Mouse (Mus musculus) midbrain, embryonic 12.5 days (tissue): ENCODE results near the gene Ldlrad3. TPM values are rescaled to one million over a fixed set of nuclear protein-coding genes. Genes with fewer than 3 reads are reported as not detected.

ENCODE experiments used
- ATAC-seq: fragments of 200-750 bp; cut with Nextera tagmentation; 2 replicates; pipeline ENCODE4 v1.8.0; 2017; ENCODE audit warnings: low read depth, moderate TSS enrichment, moderate library complexity; ENCODE audit not compliant: low FRiP score
- H3K27ac ChIP-seq: fragments of 300-500 bp; sonication (generic); replicated peaks from 2 replicates; pipeline ENCODE4 v1.5.1; 2016; ENCODE audit warnings: mild to moderate bottlenecking
- H3K27me3 ChIP-seq: fragments of 300-500 bp; sonication (generic); 2 replicates; pipeline ENCODE4 v1.6.1; 2016; ENCODE audit warnings: mild to moderate bottlenecking
- H3K36me3 ChIP-seq: fragments of 300-500 bp; sonication (generic); 2 replicates; pipeline ENCODE4 v1.6.1; 2016
- H3K4me1 ChIP-seq: fragments of 300-500 bp; sonication (generic); 2 replicates; pipeline ENCODE4 v1.6.1; 2016
- H3K4me2 ChIP-seq: fragments of 300-500 bp; sonication (generic); replicated peaks from 2 replicates; pipeline ENCODE4 v1.6.1; 2016; ENCODE audit warnings: mild to moderate bottlenecking, moderate library complexity
- H3K4me3 ChIP-seq: fragments of 300-500 bp; sonication (generic); 2 replicates; pipeline ENCODE4 v1.5.1; 2016; ENCODE audit warnings: mild to moderate bottlenecking
- H3K9ac ChIP-seq: fragments of 300-500 bp; sonication (generic); replicated peaks from 2 replicates; pipeline ENCODE4 v1.6.1; 2016; ENCODE audit warnings: mild to moderate bottlenecking, moderate library complexity
- H3K9me3 ChIP-seq: fragments of 300-500 bp; sonication (generic); 2 replicates; pipeline ENCODE4 v1.6.1; 2016; ENCODE audit warnings: mild to moderate bottlenecking
- WGBS: fragments of 180-500 bp; shearing (Covaris S2); methylation state at CpG from one replicate; pipeline ENCODE4 v1.1.7; 2016; 5-methylcytosine and 5-hydroxymethylcytosine counted together
- polyA plus RNA-seq: library from polyadenylated mRNA; unstranded; fragments of >200 nt; fragmentation: Nextera tagmentation; extraction: Ambion mirVana; gene quantifications from 2 replicates; pipeline ENCODE4 v1.2.1, GENCODE M21; 2016

Gene Ldlrad3
- polyA plus RNA-seq, 1 experiment from 2014 or later, result 58.8 TPM

GRCm38 (mm10) chr2:101950716-101951520 is 235.3 kb downstream of the Ldlrad3 start:
- ATAC-seq, result no peak; the same call in 1 of the 2 replicates
- no peak overlapping the region for H3K4me3 ChIP-seq
- no peak overlapping the region for H3K4me2 ChIP-seq
- H3K36me3 ChIP-seq, result peaks cover 33% of the 10 kb centered on the region
- H3K4me1 ChIP-seq, result peaks cover 13% of the 10 kb centered on the region
- H3K9ac ChIP-seq, result no peak overlapping the region
- H3K27ac ChIP-seq, result no peak overlapping the region; the same call in 1 of the 2 replicates
- WGBS, result 65% methylated on average over 7 of the region's 7 CpGs
- no peaks in the 10 kb centered on the region for H3K9me3 ChIP-seq
- H3K27me3 ChIP-seq, result no peaks in the 10 kb centered on the region

GRCm38 (mm10) chr2:101935006-101935405 is 251.2 kb downstream of the Ldlrad3 start:
- ATAC-seq, result no peak
- no peak overlapping the region for H3K4me2 ChIP-seq
- no peaks in the 10 kb centered on the region for H3K4me1 ChIP-seq
- H3K27ac ChIP-seq, result no peak overlapping the region
- no peaks in the 10 kb centered on the region for H3K9me3 ChIP-seq
- H3K4me3 ChIP-seq, result no peak overlapping the region
- 100% methylated on average over 1 of the region's 1 CpGs for WGBS
- no peak overlapping the region for H3K9ac ChIP-seq
- H3K27me3 ChIP-seq, result no peaks in the 10 kb centered on the region
- no peaks in the 10 kb centered on the region for H3K36me3 ChIP-seq

- H3K4me3 ChIP-seq, result no peak overlapping the region
- no peaks in the 10 kb centered on the region for H3K9me3 ChIP-seq
- no peak overlapping the region for H3K27ac ChIP-seq
- no peaks in the 10 kb centered on the region for H3K36me3 ChIP-seq
- H3K4me1 ChIP-seq, result no peaks in the 10 kb centered on the region
- no peak overlapping the region for H3K9ac ChIP-seq
- no peak overlapping the region for H3K4me2 ChIP-seq
- no peak for ATAC-seq
- WGBS, result 84% methylated on average over 3 of the region's 3 CpGs
- H3K27me3 ChIP-seq, result no peaks in the 10 kb centered on the region
These were observed 252.9 kb downstream of the Ldlrad3 start for GRCm38 (mm10) chr2:101933301-101933700.

GRCm38 (mm10) chr2:101932169-101932936 is 253.8 kb downstream of the Ldlrad3 start:
- no peak for ATAC-seq

GRCm38 (mm10) chr2:101925591-101926188 is 260.5 kb downstream of the Ldlrad3 start:
- Histone ChIP-seq H3K4me3 (no peak overlapping the region), H3K36me3 (no peaks in the 10 kb centered on the region), H3K27ac (peak overlapping the region; percentile 46; the same call in 1 of the 2 replicates), H3K9me3 (no peaks in the 10 kb centered on the region), H3K9ac (no peak overlapping the region), H3K27me3 (no peaks in the 10 kb centered on the region), H3K4me2 (peak overlapping the region; percentile 7; the same call in 1 of the 2 replicates), H3K4me1 (peaks cover 13% of the 10 kb centered on the region)
- WGBS, result 39% methylated on average over 12 of the region's 12 CpGs
- ATAC-seq, result peak; percentile 47; the same call in 1 of the 2 replicates

More at GRCm38 (mm10) chr2:101932169-101932936, 253.8 kb downstream of the Ldlrad3 start:
- Histone ChIP-seq H3K9ac (no peak overlapping the region), H3K36me3 (no peaks in the 10 kb centered on the region), H3K4me2 (no peak overlapping the region), H3K27ac (no peak overlapping the region; the same call in 1 of the 2 replicates), H3K9me3 (no peaks in the 10 kb centered on the region), H3K4me1 (no peaks in the 10 kb centered on the region), H3K27me3 (no peaks in the 10 kb centered on the region), H3K4me3 (no peak overlapping the region)
- WGBS, result 77% methylated on average over 14 of the region's 14 CpGs

GRCm38 (mm10) chr2:101925183-101925582 is 261.0 kb downstream of the Ldlrad3 start:
- H3K9ac ChIP-seq, result no peak overlapping the region
- 0 out of 2 replicates have a peak overlapping the region, but pooled peaks have one; percentile 10 for H3K27ac ChIP-seq
- WGBS, result 66% methylated on average over 3 of the region's 3 CpGs
- no peaks in the 10 kb centered on the region for H3K27me3 ChIP-seq
- no peak overlapping the region for H3K4me2 ChIP-seq
- H3K4me3 ChIP-seq, result no peak overlapping the region
- H3K36me3 ChIP-seq, result no peaks in the 10 kb centered on the region
- peaks cover 17% of the 10 kb centered on the region for H3K4me1 ChIP-seq
- ATAC-seq, result no peak
- no peaks in the 10 kb centered on the region for H3K9me3 ChIP-seq

- no peaks in the 10 kb centered on the region for H3K27me3 ChIP-seq
- H3K4me2 ChIP-seq, result no peak overlapping the region
- H3K36me3 ChIP-seq, result no peaks in the 10 kb centered on the region
- H3K9ac ChIP-seq, result no peak overlapping the region
- H3K4me1 ChIP-seq, result peaks cover 22% of the 10 kb centered on the region
- no peaks in the 10 kb centered on the region for H3K9me3 ChIP-seq
- no peak overlapping the region for H3K27ac ChIP-seq
- WGBS, result 88% methylated on average over 4 of the region's 4 CpGs
- ATAC-seq, result no peak
- H3K4me3 ChIP-seq, result no peak overlapping the region
These were observed 263.0 kb downstream of the Ldlrad3 start for GRCm38 (mm10) chr2:101923181-101923580.

GRCm38 (mm10) chr2:101922302-101922701 is 263.9 kb downstream of the Ldlrad3 start:
- Histone ChIP-seq H3K9me3 (no peaks in the 10 kb centered on the region), H3K27me3 (no peaks in the 10 kb centered on the region), H3K4me3 (no peak overlapping the region), H3K4me1 (peaks cover 22% of the 10 kb centered on the region), H3K9ac (no peak overlapping the region), H3K4me2 (no peak overlapping the region), H3K27ac (no peak overlapping the region), H3K36me3 (no peaks in the 10 kb centered on the region)
- ATAC-seq, result no peak
- 94% methylated on average over 4 of the region's 4 CpGs for WGBS

GRCm38 (mm10) chr2:101920136-101920554 is 266.0 kb downstream of the Ldlrad3 start:
- no peak overlapping the region for H3K9ac ChIP-seq
- 0 out of 2 replicates have a peak, but pooled peaks have one; percentile 34 for ATAC-seq
- WGBS, result 34% methylated on average over 2 of the region's 2 CpGs
- peak overlapping the region; percentile 31; the same call in 1 of the 2 replicates for H3K27ac ChIP-seq
- no peaks in the 10 kb centered on the region for H3K27me3 ChIP-seq
- peaks cover 15% of the 10 kb centered on the region for H3K4me1 ChIP-seq
- no peak overlapping the region for H3K4me2 ChIP-seq
- H3K9me3 ChIP-seq, result 0 out of 2 replicates have a peak, but pooled peaks cover 5% of the 10 kb centered on the region
- H3K4me3 ChIP-seq, result no peak overlapping the region
- H3K36me3 ChIP-seq, result no peaks in the 10 kb centered on the region

GRCm38 (mm10) chr2:101918518-101918917 is 267.7 kb downstream of the Ldlrad3 start:
- Histone ChIP-seq H3K27ac (no peak overlapping the region), H3K36me3 (no peaks in the 10 kb centered on the region), H3K4me2 (no peak overlapping the region), H3K9me3 (0 out of 2 replicates have a peak, but pooled peaks cover 5% of the 10 kb centered on the region), H3K27me3 (no peaks in the 10 kb centered on the region), H3K4me1 (peaks cover 9% of the 10 kb centered on the region), H3K4me3 (no peak overlapping the region), H3K9ac (no peak overlapping the region)
- ATAC-seq, result peak; percentile 16; the same call in 1 of the 2 replicates
- WGBS, result 81% methylated on average over 7 of the region's 7 CpGs

GRCm38 (mm10) chr2:101909326-101910080 is 276.7 kb downstream of the Ldlrad3 start:
- Histone ChIP-seq H3K27me3 (no peaks in the 10 kb centered on the region), H3K4me1 (peaks cover 10% of the 10 kb centered on the region), H3K4me2 (no peak overlapping the region), H3K27ac (no peak overlapping the region), H3K4me3 (no peak overlapping the region), H3K9me3 (no peaks in the 10 kb centered on the region), H3K9ac (no peak overlapping the region), H3K36me3 (0 out of 2 replicates have a peak, but pooled peaks cover 5% of the 10 kb centered on the region)
- ATAC-seq, result no peak
- 88% methylated on average over 15 of the region's 15 CpGs for WGBS
